ENCODE assay signal across 34 mouse cellular contexts in genomic region chr11:72615931-72616330, GRCm38 (mm10).
"Had no signal": no experiment of that assay in that cellular context is flagged by ENCODE, and none has a peak within 500 bp of the region (broad histone marks: within the 10 kb centered on the region; RNA-seq: fewer than 3 reads in every experiment).

No protein-coding gene starts in this region.

- DNase-seq: heart, postnatal 10 days; heart, postnatal 14 days; heart, postnatal 36 days; kidney, adult 11 months; kidney, adult 18-20 months; kidney, adult 2 months; kidney, adult 8-10 months; kidney, adult 9 months; kidney, postnatal 10 days; kidney, postnatal 14 days; kidney, postnatal 25 days; kidney, postnatal 36 days; kidney, postnatal 4 days; layer of hippocampus, adult 9-11 months; layer of hippocampus, postnatal 36 days had no signal

- H3K36me3 ChIP-seq: heart, embryonic 15.5 days; hindbrain, embryonic 13.5 days; hindbrain, embryonic 15.5 days; intestine, embryonic 15.5 days had no signal

- H3K4me1 ChIP-seq: hindbrain, embryonic 10.5 days; hindbrain, embryonic 12.5 days; intestine, embryonic 15.5 days; kidney, embryonic 15.5 days had no signal

- H3K4me2 ChIP-seq: heart, embryonic 11.5 days; heart, embryonic 12.5 days; heart, embryonic 13.5 days; heart, embryonic 15.5 days; hindbrain, embryonic 12.5 days; hindbrain, embryonic 13.5 days; hindbrain, embryonic 14.5 days; hindbrain, embryonic 15.5 days; intestine, embryonic 15.5 days; kidney, embryonic 15.5 days had no signal

- H3K9me3 ChIP-seq: heart, embryonic 12.5 days; heart, embryonic 13.5 days; heart, embryonic 15.5 days; hindbrain, embryonic 10.5 days; hindbrain, embryonic 12.5 days; hindbrain, embryonic 13.5 days; hindbrain, embryonic 15.5 days; intestine, embryonic 15.5 days; kidney, embryonic 15.5 days had no signal

- H3K27me3 ChIP-seq: heart, embryonic 12.5 days; heart, embryonic 13.5 days; heart, embryonic 15.5 days; hindbrain, embryonic 12.5 days; hindbrain, embryonic 13.5 days; hindbrain, embryonic 15.5 days; intestine, embryonic 15.5 days; kidney, embryonic 15.5 days had no signal

- H3K4me3 ChIP-seq: heart, embryonic 12.5 days; heart, embryonic 13.5 days; heart, embryonic 15.5 days; hindbrain, embryonic 10.5 days; hindbrain, embryonic 12.5 days; hindbrain, embryonic 13.5 days; hindbrain, embryonic 15.5 days; intestine, embryonic 15.5 days; kidney, embryonic 15.5 days; layer of hippocampus, adult 2 months; left cerebral cortex, adult 2 months had no signal

- ATAC-seq: hindbrain, embryonic 16.5 days; hindbrain, postnatal 0 days; inflammation-experienced regulatory T-cells, adult 6 months; intestine, embryonic 15.5 days; intestine, embryonic 16.5 days; intestine, postnatal 0 days had no signal

- H3K27ac ChIP-seq: heart, embryonic 13.5 days; heart, embryonic 15.5 days; hindbrain, embryonic 10.5 days; hindbrain, embryonic 12.5 days; hindbrain, embryonic 13.5 days; hindbrain, embryonic 14.5 days; hindbrain, embryonic 15.5 days; hindbrain, postnatal 0 days; intestine, embryonic 15.5 days; kidney, embryonic 15.5 days; kidney, postnatal 0 days; layer of hippocampus, adult 2 months; left cerebral cortex, adult 2 months had no signal

- H3K9ac ChIP-seq: heart, embryonic 12.5 days; heart, embryonic 13.5 days; heart, embryonic 15.5 days; hindbrain, embryonic 12.5 days; hindbrain, embryonic 13.5 days; hindbrain, embryonic 14.5 days; hindbrain, embryonic 15.5 days; intestine, embryonic 15.5 days; kidney, embryonic 15.5 days had no signal
